Mouse (Mus musculus): ENCODE measurements around the gene Wdr5b. TPM values are rescaled to one million over a fixed set of nuclear protein-coding genes. Genes with fewer than 3 reads are reported as not detected.
"Not testable (repeated sequence)": the region's sequence is repeated elsewhere in the genome, so short reads cannot be mapped to it uniquely, and the experiment has no call there.

The Wdr5b gene
- polyA plus RNA-seq, 1 experiment: 1.9 TPM

DNA sequence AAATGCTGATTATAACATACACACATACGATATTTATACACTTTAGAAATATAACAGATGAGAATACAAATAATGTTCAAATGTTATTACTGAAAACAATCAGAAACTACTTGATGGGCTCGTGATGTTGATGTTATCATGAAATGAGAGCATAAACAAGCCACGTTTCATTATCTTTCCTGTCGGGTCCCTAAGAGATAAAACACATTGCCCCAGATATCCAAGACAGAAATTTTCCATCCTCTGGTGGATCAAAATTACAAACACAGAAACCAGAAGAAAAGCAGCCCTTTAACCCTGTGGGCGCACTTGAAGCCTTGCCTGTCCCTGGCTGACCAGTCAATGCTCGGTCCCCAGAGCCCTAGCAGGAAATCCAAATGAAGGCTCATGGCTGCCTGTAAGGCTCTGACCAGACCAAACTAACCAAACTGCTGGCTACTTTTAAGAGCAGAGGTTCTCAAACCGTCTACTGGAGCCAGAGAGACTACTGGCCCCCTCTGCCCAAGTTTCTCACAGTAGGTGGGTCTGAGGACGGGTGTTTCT lies 17.0 kb downstream of the Wdr5b start:
- no peaks in the 10 kb centered on the region for H3K36me3 ChIP-seq (ENCODE audit: control insufficient read depth, insufficient read depth)
- no peak overlapping the region for H3K4me2 ChIP-seq (ENCODE audit: low read depth)
- H3ac ChIP-seq (ENCODE audit: control insufficient read depth, insufficient read length): no peak overlapping the region
- TF ChIP-seq POLR2A (IDR thresholded peaks at IDR 0.05; ENCODE audit: insufficient read length, low read depth): no peak
- TF ChIP-seq TCF3 (IDR thresholded peaks at IDR 0.05; ENCODE audit: insufficient read length, low read depth): no peak
- TF ChIP-seq POLR2AphosphoS2 (IDR thresholded peaks at IDR 0.05; ENCODE audit: insufficient read length, low read depth): no peak
- TF ChIP-seq CEBPB (IDR thresholded peaks at IDR 0.05; ENCODE audit: insufficient read depth, poor library complexity, severe bottlenecking): no peak
- no peak for TF ChIP-seq MAX (IDR thresholded peaks at IDR 0.05; ENCODE audit: low read depth)
- no peak for TF ChIP-seq USF1 (IDR thresholded peaks at IDR 0.05; ENCODE audit: low read depth)
- TF ChIP-seq TCF12 (IDR thresholded peaks at IDR 0.05; ENCODE audit: insufficient read depth, poor library complexity, severe bottlenecking): no peak
- no peak for TF ChIP-seq REST (IDR thresholded peaks at IDR 0.05; ENCODE audit: insufficient read depth, insufficient read length)
- TF ChIP-seq MYOD1 (IDR thresholded peaks at IDR 0.05; ENCODE audit: control insufficient read depth in 1 of 3, insufficient read length in 2 of 3, low read depth in 2 of 3): no peak
- no peak for TF ChIP-seq SRF (IDR thresholded peaks at IDR 0.05; ENCODE audit: control insufficient read depth, insufficient read length, low read depth)
- TF ChIP-seq E2F4 (IDR thresholded peaks at IDR 0.05; ENCODE audit: insufficient read depth): no peak
- no peak for TF ChIP-seq MYOG (IDR thresholded peaks at IDR 0.05; ENCODE audit: control insufficient read depth in 1 of 3, insufficient read depth in 1 of 3, insufficient read length in 2 of 3, low read depth in 2 of 3)
- no peaks in the 10 kb centered on the region for H3K27me3 ChIP-seq (ENCODE audit: control insufficient read depth, insufficient read depth, insufficient read length)
- H3K79me2 ChIP-seq (ENCODE audit: control insufficient read depth, insufficient read depth): peaks cover 10% of the 10 kb centered on the region
- no peak overlapping the region for H3K4me3 ChIP-seq

- H3K27me3 ChIP-seq (ENCODE audit: control insufficient read depth, insufficient read depth, insufficient read length); H3ac ChIP-seq (ENCODE audit: control insufficient read depth, insufficient read length); H3K4me2 ChIP-seq (ENCODE audit: low read depth); H3K79me2 ChIP-seq (ENCODE audit: control insufficient read depth, insufficient read depth); H3K4me3 ChIP-seq; H3K36me3 ChIP-seq (ENCODE audit: control insufficient read depth, insufficient read depth): not testable (repeated sequence)
Observed at GRCm38 (mm10) chr16:36062534-36062933, 21.5 kb downstream of the Wdr5b start.

DNA sequence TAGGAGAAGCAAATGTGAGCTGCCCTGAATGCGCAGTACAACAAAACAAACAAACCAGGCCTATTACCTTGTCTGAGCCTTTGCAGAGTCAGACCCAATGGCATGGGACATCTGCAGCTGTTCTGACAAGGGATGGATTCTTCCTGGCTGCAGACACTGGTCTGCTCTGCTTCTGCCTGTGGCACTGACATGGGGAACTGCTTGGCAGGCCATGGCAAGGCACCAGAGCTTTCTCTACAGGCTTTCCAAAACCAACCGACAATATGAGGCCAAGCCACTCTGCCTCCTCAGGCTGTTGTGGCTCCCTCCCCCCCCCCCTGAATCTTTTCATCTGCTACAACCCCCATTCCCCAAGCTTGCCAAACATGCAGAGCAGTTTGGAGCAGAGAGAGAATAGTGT lies 22.3 kb downstream of the Wdr5b start:
- Histone ChIP-seq H3ac (ENCODE audit: control insufficient read depth, insufficient read length) (no peak overlapping the region), H3K36me3 (ENCODE audit: control insufficient read depth, insufficient read depth) (peaks cover 7% of the 10 kb centered on the region), H3K79me2 (ENCODE audit: control insufficient read depth, insufficient read depth) (peaks cover 11% of the 10 kb centered on the region), H3K27me3 (ENCODE audit: control insufficient read depth, insufficient read depth, insufficient read length) (no peaks in the 10 kb centered on the region), H3K4me3 (no peak overlapping the region), H3K4me2 (ENCODE audit: low read depth) (no peak overlapping the region)
- no peak for TF ChIP-seq TCF3 (IDR thresholded peaks at IDR 0.05; ENCODE audit: insufficient read length, low read depth)
- TF ChIP-seq REST (IDR thresholded peaks at IDR 0.05; ENCODE audit: insufficient read depth, insufficient read length): no peak
- no peak for TF ChIP-seq SRF (IDR thresholded peaks at IDR 0.05; ENCODE audit: control insufficient read depth, insufficient read length, low read depth)
- TF ChIP-seq CEBPB (IDR thresholded peaks at IDR 0.05; ENCODE audit: insufficient read depth, poor library complexity, severe bottlenecking): no peak
- TF ChIP-seq USF1 (IDR thresholded peaks at IDR 0.05; ENCODE audit: low read depth): no peak
- no peak for TF ChIP-seq MAX (IDR thresholded peaks at IDR 0.05; ENCODE audit: low read depth)
- no peak for TF ChIP-seq POLR2A (IDR thresholded peaks at IDR 0.05; ENCODE audit: insufficient read length, low read depth)
- no peak for TF ChIP-seq MYOG (IDR thresholded peaks at IDR 0.05; ENCODE audit: control insufficient read depth in 1 of 3, insufficient read depth in 1 of 3, insufficient read length in 2 of 3, low read depth in 2 of 3)
- no peak for TF ChIP-seq MYOD1 (IDR thresholded peaks at IDR 0.05; ENCODE audit: control insufficient read depth in 1 of 3, insufficient read length in 2 of 3, low read depth in 2 of 3)

GRCm38 (mm10) chr16:36064904-36065303 lies 23.9 kb downstream of the Wdr5b start:
- Histone ChIP-seq H3ac (ENCODE audit: control insufficient read depth, insufficient read length) (no peak overlapping the region), H3K79me2 (ENCODE audit: control insufficient read depth, insufficient read depth) (peaks cover 27% of the 10 kb centered on the region), H3K4me2 (ENCODE audit: low read depth) (no peak overlapping the region), H3K27me3 (ENCODE audit: control insufficient read depth, insufficient read depth, insufficient read length) (no peaks in the 10 kb centered on the region), H3K4me3 (no peak overlapping the region), H3K36me3 (ENCODE audit: control insufficient read depth, insufficient read depth) (peaks cover 7% of the 10 kb centered on the region)
- TF ChIP-seq POLR2A (IDR thresholded peaks at IDR 0.05; ENCODE audit: insufficient read length, low read depth) (no peak), USF1 (IDR thresholded peaks at IDR 0.05; ENCODE audit: low read depth) (no peak), REST (IDR thresholded peaks at IDR 0.05; ENCODE audit: insufficient read depth, insufficient read length) (no peak), POLR2AphosphoS2 (IDR thresholded peaks at IDR 0.05; ENCODE audit: insufficient read length, low read depth) (no peak)

GRCm38 (mm10) chr16:36067694-36068093 lies 26.7 kb downstream of the Wdr5b start:
- Histone ChIP-seq H3K36me3 (ENCODE audit: control insufficient read depth, insufficient read depth) (peaks cover 7% of the 10 kb centered on the region), H3ac (ENCODE audit: control insufficient read depth, insufficient read length) (no peak overlapping the region), H3K27me3 (ENCODE audit: control insufficient read depth, insufficient read depth, insufficient read length) (no peaks in the 10 kb centered on the region), H3K4me3 (no peak overlapping the region), H3K4me2 (ENCODE audit: low read depth) (peak overlapping the region; percentile 87), H3K79me2 (ENCODE audit: control insufficient read depth, insufficient read depth) (peaks cover 42% of the 10 kb centered on the region)
- TF ChIP-seq MYOG (IDR thresholded peaks at IDR 0.05; ENCODE audit: control insufficient read depth in 1 of 3, insufficient read depth in 1 of 3, insufficient read length in 2 of 3, low read depth in 2 of 3) (no peak), POLR2AphosphoS2 (IDR thresholded peaks at IDR 0.05; ENCODE audit: insufficient read length, low read depth) (no peak), E2F4 (IDR thresholded peaks at IDR 0.05; ENCODE audit: insufficient read depth) (no peak), MYOD1 (IDR thresholded peaks at IDR 0.05; ENCODE audit: control insufficient read depth in 1 of 3, insufficient read length in 2 of 3, low read depth in 2 of 3) (no peak), TCF12 (IDR thresholded peaks at IDR 0.05; ENCODE audit: insufficient read depth, poor library complexity, severe bottlenecking) (no peak), TCF3 (IDR thresholded peaks at IDR 0.05; ENCODE audit: insufficient read length, low read depth) (no peak), SRF (IDR thresholded peaks at IDR 0.05; ENCODE audit: control insufficient read depth, insufficient read length, low read depth) (no peak), REST (IDR thresholded peaks at IDR 0.05; ENCODE audit: insufficient read depth, insufficient read length) (no peak)

Measured in myocyte (in vitro differentiated cells).